Mouse (Mus musculus): Measurements from ENCODE around the gene Tbcb.
"Not testable (repeated sequence)": the region's sequence is repeated elsewhere in the genome, so short reads cannot be mapped to it uniquely, and the experiment has no call there.

Tbcb gene

DNA sequence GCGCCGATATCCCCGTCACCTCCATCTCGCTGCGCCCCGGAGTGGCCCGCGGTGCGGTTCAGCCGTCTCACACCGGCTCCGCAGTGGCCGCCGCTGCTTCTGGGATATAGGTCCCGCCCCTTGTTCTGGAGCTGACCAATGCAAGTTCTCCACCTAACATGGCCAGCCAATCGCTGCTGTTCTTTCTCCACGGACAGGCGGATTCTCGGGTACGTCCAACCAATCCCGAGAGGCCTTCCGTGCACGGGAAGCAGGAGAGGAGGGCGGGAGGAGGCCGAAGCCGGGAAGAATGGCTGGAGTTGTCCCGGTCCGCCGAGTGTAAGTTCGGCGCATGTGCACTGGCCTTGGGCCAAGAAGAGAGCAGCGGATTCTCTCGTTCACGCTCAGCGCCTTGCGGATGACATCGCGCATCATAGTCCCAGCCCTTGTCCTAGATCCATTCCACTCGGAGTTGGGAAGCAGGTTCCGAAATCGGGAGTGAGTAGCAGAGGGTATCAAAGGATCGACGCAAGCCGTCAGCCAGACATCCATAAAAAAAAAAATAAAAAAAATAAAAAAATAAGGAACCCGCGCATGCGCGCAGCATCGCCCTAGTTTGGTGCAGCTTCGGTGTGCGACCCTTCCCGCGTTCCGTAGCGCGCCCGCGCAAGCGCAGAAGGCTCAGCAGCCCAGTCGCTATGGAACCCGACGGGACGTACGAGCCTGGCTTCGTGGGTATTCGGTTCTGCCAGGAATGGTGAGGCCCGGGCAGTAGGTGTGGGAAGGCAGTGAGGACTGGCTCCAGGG, at the start of gene Tbcb, which contains the start of gene Polr2i:
TSS of gene Tbcb (minus strand) at position 604 of the 786 bp plus-strand sequence.
TSS of gene Polr2i (plus strand) at position 280 of the 786 bp plus-strand sequence.
- in situ Hi-C loops (cut with MboI), result no loop called here

DNA sequence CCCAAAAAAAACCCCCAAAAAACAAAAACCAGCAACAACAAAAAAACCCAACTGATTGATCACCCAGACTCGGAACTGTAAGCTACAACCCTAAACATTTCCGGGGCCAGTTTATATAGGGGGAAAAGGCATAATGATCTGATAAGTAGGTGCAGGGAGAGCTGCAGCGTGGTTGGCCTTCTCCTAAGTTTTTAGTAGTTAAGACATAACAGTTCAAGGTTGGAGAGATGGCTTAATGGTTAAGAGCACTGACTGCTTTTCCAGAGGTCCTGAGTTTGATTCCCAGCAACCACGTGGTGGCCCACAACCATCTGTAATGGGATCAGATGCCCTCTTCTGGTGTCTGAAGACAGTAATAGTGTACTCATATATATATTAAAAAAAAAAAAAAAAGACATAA, 49.5 kb upstream of the Tbcb start:
- in situ Hi-C loops (cut with MboI), result no loop called here

DNA sequence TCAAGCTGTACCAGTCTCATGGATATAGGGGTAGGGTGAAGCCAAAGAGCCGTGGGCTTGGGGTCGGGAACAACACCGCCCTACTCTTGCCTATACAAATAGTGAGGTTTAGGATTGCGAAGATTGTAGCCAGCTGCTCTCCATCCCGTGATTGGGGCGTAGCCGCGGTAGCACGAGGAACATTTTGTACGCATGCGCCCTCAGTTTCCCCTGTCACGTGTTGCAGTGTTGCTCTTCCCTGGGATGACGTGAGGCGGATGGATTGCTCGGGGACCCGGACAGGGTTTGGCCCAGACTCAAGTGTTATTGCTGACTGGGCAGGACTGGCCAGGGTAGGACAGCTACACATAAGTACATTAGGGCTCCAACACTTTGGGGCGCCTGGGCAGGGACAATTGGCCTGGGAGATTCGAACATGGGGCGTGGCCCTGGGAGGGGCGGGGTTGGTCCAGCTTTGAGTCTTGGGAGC, 48.6 kb upstream of the Tbcb start:
- in situ Hi-C loops (cut with MboI), result no loop called here

DNA sequence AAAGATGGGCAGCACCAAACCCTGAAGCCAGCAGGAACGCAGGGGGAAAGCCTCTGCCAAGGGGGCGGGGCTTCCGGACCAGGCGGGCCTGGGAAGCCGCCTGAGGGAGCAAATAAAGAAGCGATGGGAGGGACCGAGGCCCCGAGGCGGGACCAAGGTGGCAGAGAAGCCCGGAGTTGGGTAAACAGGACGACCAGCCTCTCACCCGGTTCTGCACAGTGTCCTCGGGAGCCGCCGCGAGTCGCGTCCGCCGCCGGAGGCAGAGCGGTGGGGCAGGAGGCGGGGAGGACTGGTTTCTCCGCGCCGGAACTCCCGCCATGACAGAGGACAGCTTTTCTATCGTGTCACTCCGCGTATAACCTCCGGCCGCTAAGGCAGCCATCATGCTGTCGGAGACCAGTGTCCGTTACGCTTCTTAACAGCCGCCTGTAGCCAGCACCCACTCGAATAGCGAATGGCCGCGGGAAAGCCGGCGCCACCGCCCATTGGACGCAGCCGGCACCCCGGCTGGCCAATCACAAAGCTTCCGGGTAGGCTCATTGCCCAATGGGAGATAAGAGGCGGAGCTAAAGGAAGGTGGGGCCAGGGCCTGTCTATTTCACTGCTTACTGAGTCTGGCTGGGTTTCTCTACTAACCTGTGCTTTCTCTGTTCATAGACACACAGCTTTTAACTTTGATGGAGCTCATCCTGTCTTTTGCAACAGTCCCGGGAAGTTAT, 48.0 kb upstream of the Tbcb start, which contains the start of the genes Thap8 and Wdr62:
TSS of gene Thap8 (plus strand) at position 144 of the 719 bp plus-strand sequence.
TSS of gene Wdr62 (minus strand) at position 469 of the 719 bp plus-strand sequence.
- in situ Hi-C loops (cut with MboI), result no loop called here

DNA sequence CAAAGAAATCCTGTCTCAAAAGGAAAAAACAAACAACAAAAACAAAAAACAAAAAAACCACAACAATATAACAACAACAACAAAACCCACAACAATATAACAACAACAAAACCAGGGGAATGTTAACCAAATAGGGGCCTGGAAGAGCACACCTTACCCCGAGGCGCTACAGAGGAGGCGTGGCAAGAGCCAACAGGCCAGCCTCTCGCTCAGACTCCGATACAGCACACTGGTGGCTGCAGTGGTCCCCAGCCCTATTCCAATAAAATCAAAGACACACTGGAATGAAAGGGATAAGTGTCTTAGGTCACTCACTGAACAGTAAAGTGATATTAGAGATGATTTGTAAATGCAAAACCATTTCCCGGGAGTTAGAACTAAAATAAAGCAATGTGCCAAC, 47.5 kb upstream of the Tbcb start:
- in situ Hi-C loops (cut with MboI), result no loop called here

DNA sequence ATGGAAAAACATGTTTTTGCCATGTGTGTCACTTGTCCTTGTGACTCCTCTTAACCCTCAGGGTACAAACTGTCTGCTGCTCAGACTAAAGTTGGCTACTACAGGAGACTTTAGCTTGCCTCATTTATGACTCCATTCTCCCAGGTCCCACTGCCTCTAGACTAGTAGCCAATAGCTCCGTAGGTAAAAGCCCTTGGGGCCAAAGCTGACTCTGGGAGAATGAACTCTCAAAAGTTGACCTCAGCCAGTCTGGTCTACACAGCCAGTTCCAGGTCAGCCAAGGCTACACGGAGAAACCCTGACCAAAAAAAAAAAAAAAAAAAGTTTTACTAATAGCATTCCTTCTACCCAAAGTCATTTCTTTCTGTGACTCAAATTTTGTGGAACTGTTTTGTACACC, 46.8 kb upstream of the Tbcb start:
- in situ Hi-C loops (cut with MboI), result no loop called here

DNA sequence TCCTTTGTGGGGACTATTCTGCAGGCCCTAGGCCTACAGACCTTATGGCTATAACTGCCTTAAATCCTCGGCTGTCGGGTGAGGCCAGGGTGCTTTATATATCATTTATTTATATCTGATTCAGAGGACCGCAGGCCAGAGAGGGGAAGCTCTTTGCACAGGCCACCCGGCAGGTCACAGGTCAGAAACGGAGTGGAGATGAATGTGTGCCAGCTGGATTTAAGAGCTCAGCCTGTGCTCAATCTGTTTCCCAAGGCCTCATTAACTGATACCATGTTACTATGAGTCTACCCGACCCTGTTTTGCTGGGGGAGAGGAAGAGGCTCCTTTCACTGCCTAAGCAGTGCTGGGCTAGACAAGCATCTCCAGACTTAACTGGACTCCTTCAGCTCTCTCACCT, 42.3 kb upstream of the Tbcb start:
- in situ Hi-C loops (cut with MboI), result no loop called here

DNA sequence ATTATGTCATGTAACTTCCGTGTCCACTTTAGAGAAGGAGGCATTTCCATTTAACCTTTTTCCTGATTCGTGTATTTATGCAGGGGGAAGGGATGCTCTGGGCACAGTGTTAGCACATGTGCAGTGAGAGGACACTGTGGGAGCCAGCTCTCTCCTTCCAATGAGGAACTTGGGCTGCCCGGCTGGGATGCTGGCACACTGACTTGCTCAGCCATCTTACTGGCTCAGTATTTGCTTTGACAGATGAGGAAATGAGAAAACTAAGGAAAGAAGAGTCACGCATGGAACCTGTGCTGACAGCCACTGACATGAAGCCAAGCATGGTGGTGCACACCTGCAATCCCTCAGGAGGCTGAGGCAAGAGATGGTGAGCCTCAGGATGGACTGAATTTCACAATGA, 37.6 kb upstream of the Tbcb start:
- in situ Hi-C loops (cut with MboI), result no loop called here

DNA sequence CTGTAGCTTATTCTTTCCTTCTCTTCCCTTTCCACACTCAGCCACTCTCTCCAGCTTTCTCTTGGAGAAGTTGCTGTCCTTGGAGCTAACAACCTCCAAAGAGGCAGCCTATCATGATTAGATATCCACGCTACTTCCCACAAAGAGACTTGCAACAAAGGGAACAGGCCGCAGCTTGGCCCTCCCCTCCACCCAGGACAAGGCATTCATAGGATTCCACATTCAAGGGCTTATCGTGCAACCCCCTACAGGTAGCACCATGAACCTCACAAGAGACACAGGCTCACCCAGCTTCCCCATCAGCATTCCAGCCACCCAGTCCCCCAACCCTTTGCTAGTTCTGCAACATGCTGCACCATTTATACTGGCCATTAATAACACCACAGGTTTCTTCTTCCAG, 34.7 kb upstream of the Tbcb start:
- in situ Hi-C loops (cut with MboI), result no loop called here

DNA sequence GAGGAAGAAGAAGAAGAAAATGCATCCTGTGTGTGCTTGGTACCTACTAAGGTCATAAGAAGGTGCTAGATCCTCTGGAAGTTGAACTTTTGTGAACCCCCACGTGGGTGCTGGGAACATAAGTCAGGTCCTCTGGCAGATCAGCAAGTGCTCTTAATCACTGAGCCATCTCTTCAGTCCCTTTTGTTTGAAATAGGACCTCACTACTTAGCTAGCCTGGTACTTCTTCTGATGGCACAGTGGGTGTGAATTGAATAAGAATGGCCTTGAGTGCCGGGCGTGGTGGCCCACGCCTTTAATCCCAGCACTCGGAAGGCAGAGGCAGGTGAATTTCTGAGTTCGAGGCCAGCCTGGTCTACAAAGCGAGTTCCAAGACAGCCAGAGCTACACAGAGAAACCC, 33.9 kb upstream of the Tbcb start:
- in situ Hi-C loops (cut with MboI), result no loop called here

DNA sequence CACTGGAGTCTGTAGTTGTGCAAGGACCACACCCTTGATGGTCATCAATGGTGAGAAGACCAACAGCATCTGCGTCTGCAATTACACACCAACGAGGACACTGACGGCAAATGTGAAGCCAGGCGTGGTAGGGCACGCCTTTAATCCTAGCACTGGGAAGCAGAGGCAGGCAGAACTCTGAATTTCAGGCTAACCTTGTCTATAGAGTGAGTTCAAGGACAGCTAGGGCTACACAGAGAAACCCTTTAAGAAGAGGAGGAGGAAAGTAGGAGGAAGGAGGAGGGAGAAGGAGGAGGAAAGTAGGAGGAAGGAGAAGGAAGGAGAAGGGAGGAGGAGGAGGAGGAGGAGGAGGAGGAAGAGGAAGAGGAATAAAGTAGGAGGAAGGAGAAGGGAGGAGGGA, 33.5 kb upstream of the Tbcb start:
- in situ Hi-C loops (cut with MboI), result no loop called here

DNA sequence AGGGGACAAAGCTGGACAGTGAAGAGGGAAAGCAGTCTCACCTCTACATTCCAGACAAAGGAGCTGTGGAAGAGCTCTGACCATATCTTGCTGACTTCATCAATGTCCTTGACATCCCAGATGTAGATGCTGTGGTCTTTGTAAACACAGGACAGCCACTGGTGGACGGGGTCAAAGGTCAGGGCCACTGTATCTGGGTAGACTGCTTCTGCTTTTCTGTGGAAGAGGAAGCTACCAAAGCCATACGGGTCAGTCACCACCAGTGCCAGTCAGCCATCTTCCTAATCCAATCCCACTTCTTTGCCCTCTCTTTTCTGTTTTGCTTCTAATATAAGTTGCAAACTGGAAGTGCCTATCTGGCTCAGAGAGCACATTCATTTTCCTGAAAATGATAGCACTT, 33.0 kb upstream of the Tbcb start:
- in situ Hi-C loops (cut with MboI), result no loop called here

DNA sequence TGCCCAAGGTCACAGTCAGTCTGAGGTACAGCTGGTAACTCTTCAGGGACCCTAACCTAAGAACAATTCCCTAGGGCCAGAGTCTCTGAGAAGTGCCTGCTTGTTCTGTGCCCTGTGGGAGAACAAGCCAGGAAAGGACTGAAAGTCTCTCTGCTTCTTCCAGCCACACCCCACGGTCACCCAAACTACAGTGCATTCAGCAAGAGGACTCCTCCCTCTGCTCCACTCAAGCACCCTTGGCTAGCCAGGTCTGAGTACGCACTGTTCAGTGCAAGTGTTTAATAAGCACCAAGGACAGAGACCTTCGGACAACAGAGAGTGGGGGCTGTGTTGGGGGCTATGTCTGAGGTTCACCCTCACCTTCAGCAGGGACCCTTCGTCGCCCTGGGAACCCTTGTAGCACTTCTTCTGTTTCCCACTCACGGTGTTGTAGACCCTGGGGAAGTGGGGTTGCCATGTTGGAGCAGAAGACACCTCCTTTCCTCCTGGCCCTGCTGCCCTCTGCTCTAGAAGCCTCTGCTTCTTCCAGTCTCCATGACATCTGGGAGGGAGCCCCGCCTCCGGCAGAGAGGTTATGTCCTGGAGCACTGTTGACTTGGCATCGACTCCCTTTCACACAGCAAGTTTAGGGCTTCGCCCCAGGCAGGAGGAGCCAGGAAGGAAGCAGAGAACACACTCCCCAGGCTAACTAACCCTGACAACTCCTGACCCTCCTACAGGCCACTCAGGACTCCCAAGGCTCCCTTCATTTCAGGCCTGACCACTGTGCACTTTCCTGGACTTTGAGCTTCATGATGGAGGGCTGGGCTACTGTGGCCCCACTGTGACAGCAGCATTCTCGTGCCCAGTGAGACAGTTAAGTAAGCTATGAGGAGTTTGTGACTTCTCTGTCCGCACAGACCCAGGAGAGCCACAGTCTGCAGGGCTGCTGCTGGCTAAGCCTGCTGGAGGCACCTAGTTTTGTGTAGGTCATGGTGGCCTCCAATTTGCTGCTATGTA, 20.2 kb upstream of the Tbcb start:
- in situ Hi-C loops (cut with MboI), result no loop called here

DNA sequence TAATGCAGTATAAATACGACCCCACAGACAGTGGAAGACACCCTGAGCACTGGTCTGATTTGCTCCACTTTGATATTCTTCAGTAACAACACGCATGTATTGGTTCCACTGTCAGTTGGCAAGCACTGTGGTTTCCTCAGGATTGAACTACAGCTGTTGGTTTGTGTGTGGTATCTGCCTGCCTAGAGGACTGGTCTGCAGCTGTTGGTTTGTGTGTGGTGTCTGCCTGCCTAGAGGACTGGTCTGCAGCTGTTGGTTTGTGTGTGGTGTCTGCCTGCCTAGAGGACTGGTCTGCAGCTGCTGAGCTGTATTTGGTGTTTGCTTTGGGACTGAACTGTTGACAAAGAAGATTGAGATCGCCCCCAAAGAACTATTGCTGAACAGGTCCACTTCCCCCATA, 5.3 kb upstream of the Tbcb start:
- in situ Hi-C loops (cut with MboI), result not testable (repeated sequence)

DNA sequence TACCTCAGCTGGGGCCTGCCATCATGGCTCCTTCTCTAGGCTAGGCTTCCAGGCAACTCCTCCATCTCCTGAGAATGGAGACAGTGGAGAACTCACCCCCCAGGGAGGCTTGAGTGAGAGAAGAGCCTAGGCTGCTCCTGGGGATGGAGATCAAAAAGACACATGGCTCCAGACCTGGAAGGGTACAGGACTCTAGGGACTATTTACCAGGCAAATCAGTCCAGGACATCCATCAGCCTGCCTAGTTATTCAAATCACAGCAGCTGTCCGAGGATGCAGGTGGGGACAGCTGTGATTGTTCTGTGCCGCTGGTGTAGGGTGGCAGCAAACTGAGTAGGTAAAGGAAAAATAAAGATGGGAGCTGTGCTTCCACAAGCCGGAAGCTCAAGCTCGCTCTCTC, 3.6 kb upstream of the Tbcb start, which contains the start of gene Ovol3:
TSS of gene Ovol3 (minus strand) at position 101 of the 400 bp plus-strand sequence.
- in situ Hi-C loops (cut with MboI), result no loop called here

DNA sequence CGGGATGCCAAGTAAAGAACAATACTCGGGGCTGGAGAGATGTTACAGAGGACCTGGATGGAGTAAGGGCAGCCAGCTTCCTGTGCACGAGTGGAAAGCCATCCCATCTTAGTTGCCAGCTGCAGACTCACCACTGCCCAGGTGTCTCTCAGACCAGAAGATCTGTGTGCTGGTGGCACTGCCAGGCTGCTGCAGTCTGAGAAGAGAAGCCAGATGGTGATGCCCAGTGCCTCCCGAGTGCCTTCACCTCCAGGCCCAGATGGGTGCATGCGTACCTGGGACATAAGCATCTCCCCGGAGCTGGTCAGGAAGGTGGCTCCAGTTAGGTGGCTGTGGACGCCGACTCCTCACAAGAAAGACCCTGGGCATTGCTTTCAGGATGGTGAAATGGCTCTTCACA, 3.0 kb upstream of the Tbcb start:
- in situ Hi-C loops (cut with MboI), result no loop called here

DNA sequence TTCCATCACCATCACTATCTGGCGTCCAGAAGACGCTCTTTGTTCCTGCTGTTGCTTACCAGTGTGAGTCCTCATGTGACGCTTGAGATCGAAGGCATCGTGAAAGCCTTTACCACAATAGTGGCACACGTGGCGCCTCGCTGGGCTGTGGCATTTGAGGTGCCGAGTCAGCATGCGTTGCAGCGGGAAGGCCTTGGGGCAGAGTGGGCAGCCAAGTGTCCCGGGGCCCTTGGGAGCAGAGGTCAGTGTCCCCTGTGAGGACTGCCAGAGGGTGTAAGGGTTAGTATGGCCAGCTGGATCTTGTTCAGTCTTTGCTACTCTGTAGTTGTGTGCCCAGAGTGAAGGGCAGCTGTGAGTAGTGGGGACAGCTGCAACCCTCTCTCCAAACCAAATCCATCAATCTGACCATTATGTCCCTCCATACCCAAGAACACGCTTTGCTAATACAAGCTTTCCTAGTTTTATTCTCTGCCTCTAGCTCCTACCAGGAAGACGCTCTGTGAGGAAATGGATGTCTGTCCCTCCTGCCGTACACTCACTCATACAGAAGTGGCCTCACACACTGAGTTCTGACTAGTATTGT, 2.3 kb upstream of the Tbcb start:
- in situ Hi-C loops (cut with MboI), result no loop called here

DNA sequence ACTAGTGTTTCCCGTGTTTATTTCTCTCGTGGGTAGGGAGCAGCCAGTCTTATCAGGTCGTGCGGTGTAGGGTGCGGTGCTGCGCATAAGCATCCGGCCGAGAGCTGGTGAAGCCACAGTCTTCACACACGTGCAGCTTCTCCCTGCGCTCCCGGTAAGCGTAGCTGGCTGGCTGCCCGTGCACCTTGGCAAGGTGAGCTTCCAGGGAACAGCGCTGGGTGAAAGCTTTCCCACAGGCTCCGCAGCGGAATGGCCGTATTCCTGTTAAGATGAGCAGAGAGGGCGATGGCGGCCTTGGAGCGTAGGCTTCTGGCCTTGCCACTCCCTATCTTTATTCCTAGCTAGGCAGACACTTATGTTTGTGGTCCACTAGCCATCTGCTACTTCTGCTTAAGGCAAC, 1.3 kb upstream of the Tbcb start:
- in situ Hi-C loops (cut with MboI), result no loop called here

DNA sequence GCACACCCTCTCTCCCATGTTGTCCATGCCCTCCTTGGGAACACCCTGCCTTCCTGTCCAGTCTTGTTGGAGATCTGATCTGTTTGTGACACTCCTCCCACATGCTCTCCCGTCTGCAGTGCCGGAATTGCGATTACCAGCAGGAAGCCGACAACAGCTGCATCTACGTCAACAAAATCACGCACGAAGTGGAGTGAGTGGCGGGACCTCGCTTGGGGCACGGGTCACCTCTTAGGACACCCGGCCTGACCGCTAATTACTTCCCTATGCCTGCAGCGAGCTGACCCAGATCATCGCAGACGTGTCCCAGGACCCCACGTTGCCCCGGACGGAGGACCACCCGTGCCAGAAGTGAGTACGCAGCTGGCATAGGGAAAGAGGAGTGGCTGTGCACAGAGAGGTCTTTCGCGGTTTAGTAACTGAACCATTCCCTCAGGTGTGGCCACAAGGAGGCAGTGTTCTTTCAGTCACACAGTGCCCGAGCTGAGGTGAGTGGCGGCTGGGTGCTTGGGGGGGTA, 618 bp upstream of the Tbcb start:
- in situ Hi-C loops (cut with MboI), result no loop called here

DNA sequence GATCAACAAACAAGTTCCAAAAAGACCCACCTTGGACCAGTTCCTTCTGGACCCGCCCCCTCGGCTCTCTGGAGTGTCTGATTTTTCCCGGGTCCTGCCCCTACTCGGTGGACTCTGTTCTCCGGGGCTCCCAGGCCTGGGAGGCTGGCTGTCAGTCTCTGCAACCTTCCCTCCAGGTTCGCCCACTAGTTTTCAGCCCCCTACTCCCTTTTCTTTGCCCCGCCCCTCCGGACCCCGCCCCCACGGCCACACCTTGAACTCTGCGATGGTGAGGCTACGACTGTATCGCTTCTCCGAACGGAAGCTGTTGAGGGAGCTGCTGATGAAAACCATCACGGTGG, 774 bp downstream of the Tbcb start:
- in situ Hi-C loops (cut with MboI), result no loop called here

DNA sequence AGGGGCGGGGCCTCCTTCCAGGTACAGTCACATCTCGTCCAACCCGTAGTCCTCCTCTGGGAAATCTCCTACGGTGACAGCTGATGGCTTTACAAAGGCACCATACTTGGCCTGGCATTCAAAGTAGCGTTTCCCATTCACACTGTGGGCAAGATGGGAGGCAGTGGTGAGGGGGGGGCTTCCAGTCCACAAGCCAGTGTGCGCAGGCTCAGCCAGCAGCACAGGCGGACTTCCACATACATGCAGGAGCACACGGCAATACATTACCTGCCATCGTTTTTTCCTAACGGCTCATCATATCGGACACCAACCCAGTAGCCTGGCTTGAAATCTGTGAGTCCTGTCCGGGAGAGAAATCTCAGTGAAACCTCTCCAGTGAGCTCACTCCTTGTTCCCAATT, 7.9 kb downstream of the Tbcb start:
- in situ Hi-C loops (cut with MboI), result no loop called here

Data from mature B cell (primary cell).